Mouse (Mus musculus) liver, postnatal 0 days (tissue): ENCODE results near the gene Gpr143. TPM values are rescaled to one million over a fixed set of nuclear protein-coding genes. Genes with fewer than 3 reads are reported as not detected.

Experiments used
- ATAC-seq: fragments of 200-750 bp; cut with Nextera tagmentation; 2 replicates; pipeline ENCODE4 v1.8.0; 2017; ENCODE audit warnings: mild to moderate bottlenecking, moderate library complexity
- DNase-seq: peaks from one replicate; pipeline ENCODE4 v3.0.0-alpha.2; 2016
- H3K27ac ChIP-seq: fragments of 300-500 bp; sonication (generic); 2 replicates; pipeline ENCODE4 v1.5.1; 2014; ENCODE audit warnings: antibody characterized with exemption, moderate library complexity, mild to moderate bottlenecking, low read depth
- H3K27me3 ChIP-seq: fragments of 300-500 bp; sonication (generic); 2 replicates; pipeline ENCODE4 v1.6.1; 2014; ENCODE audit warnings: low read length, control low read depth, mixed read lengths; ENCODE audit not compliant: insufficient read depth
- H3K36me3 ChIP-seq: fragments of 300-500 bp; sonication (generic); replicated peaks from 2 replicates; pipeline ENCODE4 v1.6.1; 2014; ENCODE audit warnings: mild to moderate bottlenecking, control low read depth, low read length, moderate library complexity, mixed read lengths; ENCODE audit not compliant: insufficient read depth
- H3K4me1 ChIP-seq: fragments of 300-500 bp; sonication (generic); 2 replicates; pipeline ENCODE4 v1.6.1; 2014; ENCODE audit warnings: antibody characterized with exemption, mild to moderate bottlenecking, control low read depth; ENCODE audit not compliant: insufficient read depth
- H3K4me2 ChIP-seq: fragments of 300-500 bp; sonication (generic); 2 replicates; pipeline ENCODE4 v1.6.1; 2014; ENCODE audit warnings: low read depth, mild to moderate bottlenecking, low read length, moderate library complexity, mixed read lengths
- H3K4me3 ChIP-seq: fragments of 300-500 bp; sonication (generic); 2 replicates; pipeline ENCODE4 v1.5.1; 2014; ENCODE audit warnings: low read depth, low read length
- H3K9ac ChIP-seq: fragments of 300-500 bp; sonication (generic); replicated peaks from 2 replicates; pipeline ENCODE4 v1.6.1; 2014; ENCODE audit warnings: mild to moderate bottlenecking, moderate library complexity
- H3K9me3 ChIP-seq: fragments of 300-500 bp; sonication (generic); 2 replicates; pipeline ENCODE4 v1.6.1; 2016; ENCODE audit warnings: mild to moderate bottlenecking, control low read depth, low read length, mixed read lengths
- CTCF ChIP-seq: sonication (generic); IDR thresholded peaks from 2 replicates; pipeline ENCODE4 v1.5.1; 2016; ENCODE audit warnings: antibody characterized with exemption, low read depth
- EP300 ChIP-seq: IDR thresholded peaks from 2 replicates; pipeline ENCODE4 v1.6.1; 2016; ENCODE audit warnings: antibody characterized with exemption, low read depth, mild to moderate bottlenecking
- WGBS: fragments of 180-500 bp; shearing (Covaris S2); extraction: QIAGEN DNeasy Blood & Tissue Kit; methylation state at CpG from one replicate; pipeline ENCODE4 v1.1.7; 2014; ENCODE audit not compliant: insufficient replicate concordance; 5-methylcytosine and 5-hydroxymethylcytosine counted together
- polyA plus RNA-seq: library from polyadenylated mRNA; unstranded; fragments of >200 nt; fragmentation: Nextera tagmentation; extraction: Ambion mirVana; gene quantifications from 2 replicates; pipeline ENCODE4 v1.2.1, GENCODE M21; 2015

The Gpr143 gene
- 0.08 and 0.11 TPM in 2 replicates for polyA plus RNA-seq

DNA sequence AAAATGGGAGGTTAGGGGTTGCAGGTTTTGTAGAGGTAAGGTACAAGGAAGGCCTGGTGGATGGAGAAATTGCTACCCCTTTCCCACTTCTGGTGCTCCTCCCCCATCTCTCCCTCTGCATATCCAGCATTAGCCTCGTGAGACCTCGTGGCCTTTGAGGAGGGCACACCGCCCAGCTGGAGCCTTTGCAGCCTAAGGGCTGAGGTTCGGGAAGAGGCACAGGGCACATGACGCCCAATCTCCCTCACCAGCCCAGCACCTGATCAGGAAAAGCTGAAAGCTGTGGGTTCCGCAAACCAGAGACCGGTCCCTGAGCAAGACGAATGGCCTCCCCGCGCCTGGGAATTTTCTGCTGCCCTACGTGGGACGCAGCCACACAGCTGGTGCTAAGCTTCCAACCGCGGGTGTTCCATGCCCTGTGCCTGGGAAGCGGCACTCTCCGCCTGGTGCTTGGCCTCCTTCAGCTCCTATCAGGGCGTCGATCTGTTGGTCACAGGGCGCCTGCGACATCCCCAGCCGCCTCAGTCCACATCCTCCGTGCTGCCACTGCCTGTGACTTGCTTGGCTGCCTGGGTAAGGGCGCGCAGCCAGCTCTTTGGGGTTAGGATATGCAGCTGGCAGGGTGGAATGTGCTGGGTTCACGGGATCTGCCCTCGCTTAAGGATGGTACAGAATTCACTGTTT, at the start of gene Gpr143:
TSS of gene Gpr143 (plus strand) at position 202 of the 684 bp plus-strand sequence.
- peak; percentile 12 for DNase-seq
- no peak within 1 kb of the TSS for H3K27ac ChIP-seq
- TF ChIP-seq EP300 (no peak), CTCF (no peak)
- H3K9me3 ChIP-seq: no peaks in the 10 kb centered on the region
- WGBS: 23% methylated on average over 25 of the region's 26 CpGs
- H3K36me3 ChIP-seq: no peaks in the 10 kb centered on the region
- no peak for ATAC-seq
- H3K4me2 ChIP-seq: peak within 1 kb of the TSS; percentile 29
- no peak within 1 kb of the TSS for H3K9ac ChIP-seq
- 0 out of 2 replicates have a peak, but pooled peaks cover 4% of the 10 kb centered on the region for H3K27me3 ChIP-seq
- no peak within 1 kb of the TSS for H3K4me3 ChIP-seq
- H3K4me1 ChIP-seq: no peaks in the 10 kb centered on the region

DNA sequence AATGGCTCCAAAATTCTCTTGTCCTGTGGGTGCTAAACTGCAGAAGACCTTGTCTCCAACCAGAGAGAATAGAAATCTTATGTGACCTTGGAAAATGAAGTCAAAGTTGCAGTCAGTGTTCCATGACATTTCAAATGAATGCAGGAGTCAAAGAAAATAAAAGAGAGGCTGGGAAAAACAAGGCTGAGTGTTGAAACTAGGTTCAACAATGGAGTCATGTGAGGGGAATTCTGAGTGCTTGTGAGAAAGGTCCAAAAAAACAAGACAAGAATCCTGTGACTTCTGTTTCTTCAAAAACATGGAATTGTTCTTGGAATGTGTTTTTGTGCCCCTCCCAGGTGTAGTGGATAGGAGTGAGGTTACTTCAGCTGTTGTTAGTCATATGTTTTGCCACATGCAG, 46.4 kb upstream of the Gpr143 start:
- ATAC-seq (no peak), DNase-seq (no peak)
- no peaks in the 10 kb centered on the region for H3K27me3 ChIP-seq
- H3K36me3 ChIP-seq: no peaks in the 10 kb centered on the region
- H3K4me2 ChIP-seq: no peak overlapping the region
- no peak overlapping the region for H3K9ac ChIP-seq
- H3K4me3 ChIP-seq: no peak overlapping the region
- H3K9me3 ChIP-seq: no peaks in the 10 kb centered on the region
- H3K4me1 ChIP-seq: no peaks in the 10 kb centered on the region
- no peak overlapping the region for H3K27ac ChIP-seq
- no peak for TF ChIP-seq EP300
- no peak for TF ChIP-seq CTCF

GRCm38 (mm10) chrX:152738191-152738590, 43.5 kb upstream of the Gpr143 start:
- TF ChIP-seq EP300: no peak
- no peak for TF ChIP-seq CTCF
- H3K4me2 ChIP-seq: no peak overlapping the region
- H3K9me3 ChIP-seq: no peaks in the 10 kb centered on the region
- H3K4me3 ChIP-seq: no peak overlapping the region
- no peaks in the 10 kb centered on the region for H3K4me1 ChIP-seq
- no peak overlapping the region for H3K27ac ChIP-seq
- DNase-seq: no peak
- no peaks in the 10 kb centered on the region for H3K27me3 ChIP-seq
- H3K36me3 ChIP-seq: no peaks in the 10 kb centered on the region
- WGBS: 38% methylated on average over 2 of the region's 2 CpGs
- ATAC-seq: no peak
- no peak overlapping the region for H3K9ac ChIP-seq

DNA sequence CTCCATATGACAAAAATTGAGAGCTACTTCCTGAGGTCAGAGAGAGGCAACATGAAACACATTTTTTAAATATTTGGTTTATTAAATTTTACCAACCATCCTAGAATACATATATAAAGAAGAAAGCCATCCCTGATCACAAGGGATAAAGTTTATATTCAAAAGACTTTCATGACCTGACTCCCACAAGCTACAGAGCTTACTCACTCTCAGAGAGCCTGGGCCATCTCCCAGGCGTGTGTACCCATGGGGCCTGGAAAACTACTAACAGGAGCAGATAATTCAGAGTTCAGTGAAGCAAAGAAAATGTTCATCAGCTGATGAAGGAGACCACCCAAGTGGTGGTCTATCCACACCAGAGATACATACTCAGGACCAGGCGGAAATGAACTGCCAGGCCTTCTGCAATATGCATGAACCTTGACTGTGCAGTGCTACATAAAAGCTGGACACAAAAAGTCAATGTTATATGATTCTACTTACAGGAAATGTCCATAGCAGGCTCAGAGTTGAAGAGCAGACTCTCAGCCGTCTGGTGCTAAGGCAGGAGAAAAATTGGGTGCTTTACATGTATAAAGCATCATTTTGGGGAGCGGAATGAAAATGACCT, 42.9 kb upstream of the Gpr143 start:
- Histone ChIP-seq H3K27me3 (no peaks in the 10 kb centered on the region), H3K4me1 (no peaks in the 10 kb centered on the region), H3K9me3 (no peaks in the 10 kb centered on the region), H3K4me2 (no peak overlapping the region), H3K27ac (no peak overlapping the region), H3K4me3 (no peak overlapping the region), H3K36me3 (no peaks in the 10 kb centered on the region), H3K9ac (no peak overlapping the region)
- ATAC-seq: no peak
- no peak for DNase-seq
- 72% methylated on average over 4 of the region's 4 CpGs for WGBS
- no peak for TF ChIP-seq EP300
- TF ChIP-seq CTCF: no peak

GRCm38 (mm10) chrX:152743642-152744041, 38.1 kb upstream of the Gpr143 start:
- Histone ChIP-seq H3K4me1 (no peaks in the 10 kb centered on the region), H3K4me2 (no peak overlapping the region), H3K9ac (no peak overlapping the region), H3K27ac (no peak overlapping the region), H3K27me3 (no peaks in the 10 kb centered on the region), H3K36me3 (no peaks in the 10 kb centered on the region), H3K4me3 (no peak overlapping the region), H3K9me3 (no peaks in the 10 kb centered on the region)
- DNase-seq (no peak), ATAC-seq (no peak)
- TF ChIP-seq CTCF (no peak), EP300 (no peak)

- ATAC-seq (no peak), DNase-seq (no peak)
- Histone ChIP-seq H3K9me3 (no peaks in the 10 kb centered on the region), H3K27ac (no peak overlapping the region), H3K4me2 (no peak overlapping the region), H3K9ac (no peak overlapping the region), H3K4me3 (no peak overlapping the region), H3K36me3 (no peaks in the 10 kb centered on the region), H3K4me1 (no peaks in the 10 kb centered on the region), H3K27me3 (no peaks in the 10 kb centered on the region)
- WGBS: 67% methylated on average over 2 of the region's 2 CpGs
- TF ChIP-seq CTCF (no peak), EP300 (no peak)
Observed at GRCm38 (mm10) chrX:152745925-152746324, 35.8 kb upstream of the Gpr143 start.
